ENCODE assay signal across 7 mouse cellular contexts in genomic region chr7:92669507-92670471, GRCm38 (mm10). TPM values are rescaled to one million over a fixed set of nuclear protein-coding genes. Genes with fewer than 3 reads are reported as not detected.
DNase-seq lines count a peak whose midpoint lies in the region; ATAC-seq lines count a peak whose summit lies in the region.

Gene Pcf11 (minus strand): TSS chr7:92669934.

- no peaks in the 10 kb centered on the region for H3K27me3 ChIP-seq in embryonic facial prominence, embryonic 12.5 days
- H3K27me3 ChIP-seq in limb, embryonic 11.5 days (ENCODE audit: control insufficient read depth, insufficient read depth, low read length) = no peaks in the 10 kb centered on the region
- H3K27me3 ChIP-seq in midbrain, embryonic 14.5 days (ENCODE audit: control insufficient read depth, insufficient read depth, low read length) = no peaks in the 10 kb centered on the region

- DNase-seq in adrenal gland, postnatal 25 days = peak; percentile 96
- DNase-seq in heart, adult 11 months = peak; percentile 100
- DNase-seq in kidney, adult 18-20 months = peak; percentile 95
- DNase-seq in limb, embryonic 11.5 days (ENCODE audit: low spot score) = peak; percentile 95
- DNase-seq in midbrain, embryonic 14.5 days = peak; percentile 99
- DNase-seq in spleen, adult 18-20 months = peak; percentile 92 to 94

- no peaks in the 10 kb centered on the region for H3K9me3 ChIP-seq in embryonic facial prominence, embryonic 12.5 days
- H3K9me3 ChIP-seq in limb, embryonic 11.5 days (ENCODE audit: control insufficient read depth, low read length) = no peaks in the 10 kb centered on the region
- no peaks in the 10 kb centered on the region for H3K9me3 ChIP-seq in midbrain, embryonic 14.5 days (ENCODE audit: control insufficient read depth, low read length)

- H3K27ac ChIP-seq in embryonic facial prominence, embryonic 12.5 days = peak within 1 kb of the TSS; percentile 97
- H3K27ac ChIP-seq in limb, embryonic 11.5 days (replicated peaks; ENCODE audit: low read depth, low read length) = peak within 1 kb of the TSS; percentile 96
- peak within 1 kb of the TSS; percentile 99 for H3K27ac ChIP-seq in midbrain, embryonic 14.5 days (replicated peaks; ENCODE audit: low read depth, low read length)

- WGBS in embryonic facial prominence, embryonic 12.5 days = under 1% methylated on average over 88 of the region's 88 CpGs
- WGBS in limb, embryonic 11.5 days = under 1% methylated on average over 88 of the region's 88 CpGs
- under 1% methylated on average over 88 of the region's 88 CpGs for WGBS in midbrain, embryonic 14.5 days

- H3K9ac ChIP-seq in embryonic facial prominence, embryonic 12.5 days = peak within 1 kb of the TSS; percentile 99
- peak within 1 kb of the TSS; percentile 97 for H3K9ac ChIP-seq in limb, embryonic 11.5 days (ENCODE audit: low read length)
- peak within 1 kb of the TSS; percentile 96 for H3K9ac ChIP-seq in midbrain, embryonic 14.5 days (replicated peaks; ENCODE audit: low read length)

- peak within 1 kb of the TSS; percentile 70 for H3K4me2 ChIP-seq in embryonic facial prominence, embryonic 12.5 days (replicated peaks)
- H3K4me2 ChIP-seq in limb, embryonic 11.5 days (ENCODE audit: low read depth, severe bottlenecking) = peak within 1 kb of the TSS; percentile 67
- H3K4me2 ChIP-seq in midbrain, embryonic 14.5 days (ENCODE audit: low read length) = peak within 1 kb of the TSS; percentile 91

- H3K4me3 ChIP-seq in embryonic facial prominence, embryonic 12.5 days = peak within 1 kb of the TSS; percentile 95
- H3K4me3 ChIP-seq in limb, embryonic 11.5 days (ENCODE audit: low read depth, low read length) = peak within 1 kb of the TSS; percentile 95
- H3K4me3 ChIP-seq in midbrain, embryonic 14.5 days (replicated peaks; ENCODE audit: low read depth, low read length) = peak within 1 kb of the TSS; percentile 99

- peak; percentile 100 for ATAC-seq in embryonic facial prominence, embryonic 12.5 days (ENCODE audit: insufficient number of reproducible peaks, insufficient read depth, low FRiP score, low TSS enrichment)
- ATAC-seq in limb, embryonic 11.5 days (ENCODE audit: insufficient number of reproducible peaks, low FRiP score, low TSS enrichment, low read depth) = peak; percentile 98
- peak; percentile 99 for ATAC-seq in midbrain, embryonic 14.5 days (ENCODE audit: low FRiP score, low TSS enrichment)

- peaks cover 13% of the 10 kb centered on the region for H3K4me1 ChIP-seq in embryonic facial prominence, embryonic 12.5 days
- H3K4me1 ChIP-seq in limb, embryonic 11.5 days (ENCODE audit: control insufficient read depth, insufficient read depth, low read length) = peaks cover 5% of the 10 kb centered on the region; the same call in 1 of the 2 replicates
- peaks cover 21% of the 10 kb centered on the region for H3K4me1 ChIP-seq in midbrain, embryonic 14.5 days (ENCODE audit: control insufficient read depth, insufficient read depth, low read length)

- no peaks in the 10 kb centered on the region for H3K36me3 ChIP-seq in embryonic facial prominence, embryonic 12.5 days
- peaks cover 2% of the 10 kb centered on the region; the same call in 1 of the 2 replicates for H3K36me3 ChIP-seq in limb, embryonic 11.5 days (ENCODE audit: control insufficient read depth, insufficient read depth, low read length)
- H3K36me3 ChIP-seq in midbrain, embryonic 14.5 days (ENCODE audit: control insufficient read depth, insufficient read depth, low read length) = peaks cover 4% of the 10 kb centered on the region; the same call in 1 of the 2 replicates

RNA-seq across cellular contexts. Expression of gene Pcf11, which starts in this region (rescaled TPM):
- total RNA-seq in adrenal gland, postnatal 25 days (2021) = 63.6 and 65.1 TPM in 2 replicates
- polyA plus RNA-seq in embryonic facial prominence, embryonic 12.5 days (2016; fragmentation: Nextera tagmentation; extraction: Ambion mirVana) = 32.4 TPM in 2 replicates
- 22.0 and 23.3 TPM in 2 replicates for polyA plus RNA-seq in limb, embryonic 11.5 days (2014; fragmentation: Nextera tagmentation; extraction: Ambion mirVana)
- 19.9 and 23.4 TPM in 2 replicates for polyA plus RNA-seq in midbrain, embryonic 14.5 days (2014; fragmentation: Nextera tagmentation; extraction: Ambion mirVana)

Comparison
In these comparisons a context has a peak if more than half of its experiments do, and no peak if none do; other contexts are left out.
1. Peak in every context shown above with its lines: DNase-seq, ATAC-seq, H3K4me3 ChIP-seq and H3K27ac ChIP-seq.